Mouse (Mus musculus): ENCODE data around the gene 1110059E24Rik. TPM values are rescaled to one million over a fixed set of nuclear protein-coding genes. Genes with fewer than 3 reads are reported as not detected.

The 1110059E24Rik gene
- polyA plus RNA-seq, 1 experiment: 17.4 TPM

DNA sequence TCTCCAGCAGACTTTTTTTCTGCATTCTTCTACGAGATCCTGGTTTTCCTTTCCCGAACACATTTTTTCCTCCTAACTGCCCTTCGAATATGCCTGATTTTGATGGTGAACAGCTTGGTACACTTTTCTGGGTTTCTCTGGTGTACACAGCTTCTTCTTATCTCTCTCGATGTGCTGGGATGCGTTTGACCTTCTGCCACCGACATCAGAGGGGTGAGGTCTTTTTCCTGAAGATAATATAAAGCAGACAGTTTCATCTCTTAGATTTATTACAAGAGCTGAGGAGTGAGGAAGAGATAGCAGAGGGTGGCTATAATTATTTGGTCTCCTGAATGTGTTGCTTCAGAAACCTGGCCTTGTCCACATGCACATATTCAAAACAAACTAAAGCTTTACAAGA is 71.4 kb downstream of the 1110059E24Rik start:
- no peak overlapping the region for H3K27ac ChIP-seq (ENCODE audit: insufficient read depth, low read depth, low read length)
- TF ChIP-seq CTCF (IDR thresholded peaks at IDR 0.05; ENCODE audit: low read depth, low read length) (no peak), POLR2A (IDR thresholded peaks at IDR 0.05; ENCODE audit: borderline replicate concordance, low read depth, low read length) (no peak)
- no peaks in the 10 kb centered on the region for H3K4me1 ChIP-seq (ENCODE audit: control insufficient read depth, insufficient read depth, low read length)
- H3K4me3 ChIP-seq (ENCODE audit: insufficient read depth, low read length): no peak overlapping the region

GRCm38 (mm10) chr19:21579896-21580295 is 72.9 kb downstream of the 1110059E24Rik start:
- Histone ChIP-seq H3K4me3 (ENCODE audit: insufficient read depth, low read length) (no peak overlapping the region), H3K4me1 (ENCODE audit: control insufficient read depth, insufficient read depth, low read length) (peaks cover 2% of the 10 kb centered on the region; the same call in 1 of the 2 replicates), H3K27ac (ENCODE audit: insufficient read depth, low read depth, low read length) (no peak overlapping the region)
- TF ChIP-seq CTCF (IDR thresholded peaks at IDR 0.05; ENCODE audit: low read depth, low read length) (no peak), POLR2A (IDR thresholded peaks at IDR 0.05; ENCODE audit: borderline replicate concordance, low read depth, low read length) (no peak)

DNA sequence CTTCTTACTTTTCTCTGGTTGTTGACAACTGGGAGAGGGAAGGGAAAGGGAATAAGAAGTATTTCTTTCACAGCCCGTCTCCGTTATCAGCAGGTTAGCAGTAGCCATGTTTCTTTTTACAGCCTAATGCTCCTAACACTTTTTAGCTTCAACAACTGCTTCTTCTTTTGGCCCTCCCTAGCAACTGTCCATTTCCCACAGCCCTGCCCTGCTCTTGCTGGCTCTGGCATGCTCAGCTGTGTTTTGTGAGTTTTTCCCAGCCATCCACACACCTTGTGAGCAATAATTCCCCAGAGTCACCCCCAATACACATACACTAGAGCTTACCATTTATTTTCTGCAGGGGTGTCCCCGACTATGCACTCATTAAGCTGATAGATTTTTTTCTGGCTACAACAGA is 75.3 kb downstream of the 1110059E24Rik start:
- H3K27ac ChIP-seq (ENCODE audit: insufficient read depth, low read depth, low read length): no peak overlapping the region
- peaks cover 5% of the 10 kb centered on the region; the same call in 1 of the 2 replicates for H3K4me1 ChIP-seq (ENCODE audit: control insufficient read depth, insufficient read depth, low read length)
- TF ChIP-seq CTCF (IDR thresholded peaks at IDR 0.05; ENCODE audit: low read depth, low read length) (no peak), POLR2A (IDR thresholded peaks at IDR 0.05; ENCODE audit: borderline replicate concordance, low read depth, low read length) (no peak)
- no peak overlapping the region for H3K4me3 ChIP-seq (ENCODE audit: insufficient read depth, low read length)

DNA sequence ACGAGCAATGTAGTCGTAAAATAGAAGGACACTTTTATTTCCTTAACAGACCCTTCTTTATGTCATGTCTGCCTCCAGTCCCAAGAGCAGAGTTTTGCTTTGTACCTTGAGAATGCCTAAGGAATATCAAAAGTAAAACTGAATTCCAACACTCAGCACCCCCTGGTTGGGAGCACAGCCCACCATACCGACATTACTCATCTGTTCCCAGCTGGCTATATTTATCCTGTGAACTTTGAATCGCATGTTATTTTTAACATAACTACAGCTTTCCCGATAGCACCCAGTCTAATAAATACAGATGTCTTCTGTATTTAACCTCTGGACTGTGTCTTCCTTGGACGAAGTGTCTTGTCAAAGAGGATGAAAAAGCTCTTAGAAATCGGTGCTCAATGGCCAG is 80.8 kb downstream of the 1110059E24Rik start:
- H3K4me3 ChIP-seq (ENCODE audit: insufficient read depth, low read length): no peak overlapping the region
- no peak for TF ChIP-seq POLR2A (IDR thresholded peaks at IDR 0.05; ENCODE audit: borderline replicate concordance, low read depth, low read length)
- TF ChIP-seq CTCF (IDR thresholded peaks at IDR 0.05; ENCODE audit: low read depth, low read length): no peak
- H3K27ac ChIP-seq (ENCODE audit: insufficient read depth, low read depth, low read length): no peak overlapping the region
- H3K4me1 ChIP-seq (ENCODE audit: control insufficient read depth, insufficient read depth, low read length): peaks cover 5% of the 10 kb centered on the region; the same call in 1 of the 2 replicates

- TF ChIP-seq CTCF (IDR thresholded peaks at IDR 0.05; ENCODE audit: low read depth, low read length) (peak; percentile 85), POLR2A (IDR thresholded peaks at IDR 0.05; ENCODE audit: borderline replicate concordance, low read depth, low read length) (no peak)
- H3K4me3 ChIP-seq (ENCODE audit: insufficient read depth, low read length): no peak overlapping the region
- peaks cover 5% of the 10 kb centered on the region; the same call in 1 of the 2 replicates for H3K4me1 ChIP-seq (ENCODE audit: control insufficient read depth, insufficient read depth, low read length)
- H3K27ac ChIP-seq (ENCODE audit: insufficient read depth, low read depth, low read length): no peak overlapping the region
Observed at GRCm38 (mm10) chr19:21571223-21571980, 81.4 kb downstream of the 1110059E24Rik start.

GRCm38 (mm10) chr19:21570778-21571177 is 82.0 kb downstream of the 1110059E24Rik start:
- Histone ChIP-seq H3K4me3 (ENCODE audit: insufficient read depth, low read length) (no peak overlapping the region), H3K27ac (ENCODE audit: insufficient read depth, low read depth, low read length) (no peak overlapping the region), H3K4me1 (ENCODE audit: control insufficient read depth, insufficient read depth, low read length) (peaks cover 5% of the 10 kb centered on the region; the same call in 1 of the 2 replicates)
- TF ChIP-seq CTCF (IDR thresholded peaks at IDR 0.05; ENCODE audit: low read depth, low read length) (no peak), POLR2A (IDR thresholded peaks at IDR 0.05; ENCODE audit: borderline replicate concordance, low read depth, low read length) (no peak)

DNA sequence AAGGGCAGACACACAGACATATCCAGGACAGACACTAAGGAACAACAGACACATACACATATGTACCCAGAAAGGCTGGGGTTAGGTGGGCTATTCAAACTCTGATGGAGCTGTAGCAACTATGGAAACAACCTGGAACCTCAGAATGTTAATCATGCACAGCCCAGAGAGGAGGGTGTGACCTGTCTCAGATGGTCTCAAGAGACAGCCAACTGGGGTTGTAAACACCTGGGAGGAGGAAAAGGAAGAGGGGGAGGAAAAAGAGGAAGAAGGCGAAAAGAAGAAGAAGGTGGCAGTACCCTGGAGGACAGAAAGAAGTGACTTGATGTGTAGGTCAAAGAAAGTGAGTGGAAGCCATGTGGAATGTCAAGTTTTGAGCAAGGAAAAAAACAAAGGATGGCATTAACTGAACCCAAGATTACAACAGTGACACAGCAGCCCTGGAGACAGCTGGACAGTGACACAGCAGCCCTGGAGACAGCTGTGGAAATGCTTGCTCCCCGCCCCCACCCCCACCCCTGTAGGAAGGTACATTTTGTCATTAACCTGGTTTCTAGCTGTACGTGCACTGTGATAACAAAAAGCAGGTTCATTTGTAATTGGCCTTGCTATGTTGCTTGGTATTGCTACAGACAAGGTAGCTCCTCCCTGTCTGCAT is 84.1 kb downstream of the 1110059E24Rik start:
- H3K27ac ChIP-seq (ENCODE audit: insufficient read depth, low read depth, low read length): no peak overlapping the region
- H3K4me1 ChIP-seq (ENCODE audit: control insufficient read depth, insufficient read depth, low read length): peaks cover 3% of the 10 kb centered on the region; the same call in 1 of the 2 replicates
- TF ChIP-seq POLR2A (IDR thresholded peaks at IDR 0.05; ENCODE audit: borderline replicate concordance, low read depth, low read length) (no peak), CTCF (IDR thresholded peaks at IDR 0.05; ENCODE audit: low read depth, low read length) (no peak)
- no peak overlapping the region for H3K4me3 ChIP-seq (ENCODE audit: insufficient read depth, low read length)

- H3K4me3 ChIP-seq (ENCODE audit: insufficient read depth, low read length): no peak overlapping the region
- no peak overlapping the region for H3K27ac ChIP-seq (ENCODE audit: insufficient read depth, low read depth, low read length)
- TF ChIP-seq POLR2A (IDR thresholded peaks at IDR 0.05; ENCODE audit: borderline replicate concordance, low read depth, low read length): no peak
- no peak for TF ChIP-seq CTCF (IDR thresholded peaks at IDR 0.05; ENCODE audit: low read depth, low read length)
- H3K4me1 ChIP-seq (ENCODE audit: control insufficient read depth, insufficient read depth, low read length): peaks cover 2% of the 10 kb centered on the region
Observed at GRCm38 (mm10) chr19:21567933-21568332, 84.8 kb downstream of the 1110059E24Rik start.

DNA sequence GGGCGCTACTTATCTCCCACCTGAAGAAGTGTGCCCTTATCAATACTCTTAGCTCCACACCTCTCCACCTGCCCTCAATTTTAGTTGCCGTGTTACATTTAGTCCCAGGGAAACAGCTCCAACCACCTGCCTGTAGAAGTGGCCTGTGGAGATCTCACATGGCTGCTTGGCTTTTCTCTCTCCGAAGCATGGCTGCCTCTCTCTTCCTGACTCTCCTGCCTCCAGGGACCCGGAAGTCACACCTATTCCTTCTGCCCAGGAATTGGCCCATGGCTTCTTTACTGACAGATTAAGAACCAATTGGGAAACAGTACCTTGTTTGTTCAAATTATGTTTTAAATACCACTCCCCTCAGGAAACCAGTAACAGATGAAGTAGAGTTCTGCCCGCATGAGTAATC is 86.3 kb downstream of the 1110059E24Rik start:
- H3K4me3 ChIP-seq (ENCODE audit: insufficient read depth, low read length): no peak overlapping the region

DNA sequence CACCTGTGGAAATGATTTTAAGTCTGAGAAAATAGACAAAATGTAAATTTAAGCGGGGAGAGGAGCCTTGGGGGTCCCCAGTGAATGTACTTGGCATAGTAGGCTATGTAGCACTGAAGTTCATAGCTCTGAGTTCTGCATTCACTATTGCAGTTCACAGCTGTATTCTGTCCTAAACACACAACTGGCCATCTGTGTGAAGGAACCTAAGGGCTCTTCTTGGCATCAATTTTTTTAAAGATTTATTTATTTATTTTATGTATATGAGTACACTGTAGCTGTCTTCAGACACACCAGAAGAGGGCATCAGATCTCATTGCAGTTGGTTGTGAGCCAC is 88.3 kb downstream of the 1110059E24Rik start:
- Histone ChIP-seq H3K4me3 (ENCODE audit: insufficient read depth, low read length) (no peak overlapping the region), H3K27ac (ENCODE audit: insufficient read depth, low read depth, low read length) (no peak overlapping the region), H3K4me1 (ENCODE audit: control insufficient read depth, insufficient read depth, low read length) (peaks cover 3% of the 10 kb centered on the region)
- TF ChIP-seq CTCF (IDR thresholded peaks at IDR 0.05; ENCODE audit: low read depth, low read length) (no peak), POLR2A (IDR thresholded peaks at IDR 0.05; ENCODE audit: borderline replicate concordance, low read depth, low read length) (no peak)

More for the DNA sequence above, 86.3 kb downstream of the 1110059E24Rik start:
- H3K4me1 ChIP-seq (ENCODE audit: control insufficient read depth, insufficient read depth, low read length): peaks cover 3% of the 10 kb centered on the region
- H3K27ac ChIP-seq (ENCODE audit: insufficient read depth, low read depth, low read length): no peak overlapping the region
- no peak for TF ChIP-seq CTCF (IDR thresholded peaks at IDR 0.05; ENCODE audit: low read depth, low read length)
- TF ChIP-seq POLR2A (IDR thresholded peaks at IDR 0.05; ENCODE audit: borderline replicate concordance, low read depth, low read length): no peak

Measured in bone marrow macrophage, adult 2 months (primary cell).